Mouse (Mus musculus): ENCODE results near the gene Kif2c. TPM values are rescaled to one million over a fixed set of nuclear protein-coding genes. Genes with fewer than 3 reads are reported as not detected.
A peak's percentile ranks its signal among the peaks of the same experiment; 100 is the strongest.

The Kif2c gene
- polyA plus RNA-seq, 1 experiment from 2014 or later, result 44.3 TPM

GRCm38 (mm10) chr4:117218517-117219219 is 36.2 kb upstream of the Kif2c start:
- ATAC-seq (ENCODE audit: insufficient read depth, low FRiP score), result no peak
- Histone ChIP-seq H3K9ac (ENCODE audit: low read length) (no peak overlapping the region), H3K4me2 (ENCODE audit: low read depth, low read length) (peak overlapping the region; percentile 17; the same call in 1 of the 2 replicates), H3K27me3 (ENCODE audit: control insufficient read depth, insufficient read depth, low read length) (no peaks in the 10 kb centered on the region), H3K4me1 (ENCODE audit: control insufficient read depth, insufficient read depth, low read length) (peaks cover 4% of the 10 kb centered on the region; the same call in 1 of the 2 replicates), H3K4me3 (replicated peaks; ENCODE audit: low read length) (no peak overlapping the region), H3K27ac (ENCODE audit: low read length) (no peak overlapping the region), H3K36me3 (ENCODE audit: control insufficient read depth, insufficient read depth, low read length) (no peaks in the 10 kb centered on the region), H3K9me3 (replicated peaks; ENCODE audit: control insufficient read depth, low read length) (no peaks in the 10 kb centered on the region)
- 33% methylated on average over 10 of the region's 10 CpGs for WGBS

- no peak overlapping the region for H3K9ac ChIP-seq (ENCODE audit: low read length)
- H3K27me3 ChIP-seq (ENCODE audit: control insufficient read depth, insufficient read depth, low read length), result no peaks in the 10 kb centered on the region
- H3K4me1 ChIP-seq (ENCODE audit: control insufficient read depth, insufficient read depth, low read length), result peaks cover 4% of the 10 kb centered on the region; the same call in 1 of the 2 replicates
- no peaks in the 10 kb centered on the region for H3K9me3 ChIP-seq (replicated peaks; ENCODE audit: control insufficient read depth, low read length)
- no peak overlapping the region for H3K27ac ChIP-seq (ENCODE audit: low read length)
- ATAC-seq (ENCODE audit: insufficient read depth, low FRiP score), result no peak
- no peak overlapping the region for H3K4me3 ChIP-seq (replicated peaks; ENCODE audit: low read length)
- H3K4me2 ChIP-seq (ENCODE audit: low read depth, low read length), result no peak overlapping the region
- WGBS, result 53% methylated on average over 5 of the region's 5 CpGs
- no peaks in the 10 kb centered on the region for H3K36me3 ChIP-seq (ENCODE audit: control insufficient read depth, insufficient read depth, low read length)
Observed at GRCm38 (mm10) chr4:117217029-117217428, 34.6 kb upstream of the Kif2c start.

GRCm38 (mm10) chr4:117214250-117214649 is 31.8 kb upstream of the Kif2c start:
- H3K9me3 ChIP-seq (replicated peaks; ENCODE audit: control insufficient read depth, low read length), result no peaks in the 10 kb centered on the region
- H3K9ac ChIP-seq (ENCODE audit: low read length), result no peak overlapping the region
- H3K4me2 ChIP-seq (ENCODE audit: low read depth, low read length), result no peak overlapping the region
- no peak for ATAC-seq (ENCODE audit: insufficient read depth, low FRiP score)
- H3K4me1 ChIP-seq (ENCODE audit: control insufficient read depth, insufficient read depth, low read length), result peaks cover 4% of the 10 kb centered on the region
- no peaks in the 10 kb centered on the region for H3K36me3 ChIP-seq (ENCODE audit: control insufficient read depth, insufficient read depth, low read length)
- H3K27ac ChIP-seq (ENCODE audit: low read length), result no peak overlapping the region
- H3K4me3 ChIP-seq (replicated peaks; ENCODE audit: low read length), result no peak overlapping the region
- no peaks in the 10 kb centered on the region for H3K27me3 ChIP-seq (ENCODE audit: control insufficient read depth, insufficient read depth, low read length)
- 84% methylated on average over 6 of the region's 6 CpGs for WGBS

GRCm38 (mm10) chr4:117210147-117211074 is 28.0 kb upstream of the Kif2c start:
- H3K9me3 ChIP-seq (replicated peaks; ENCODE audit: control insufficient read depth, low read length), result no peaks in the 10 kb centered on the region
- H3K27me3 ChIP-seq (ENCODE audit: control insufficient read depth, insufficient read depth, low read length), result no peaks in the 10 kb centered on the region
- no peaks in the 10 kb centered on the region; the same call in 1 of the 2 replicates for H3K4me1 ChIP-seq (ENCODE audit: control insufficient read depth, insufficient read depth, low read length)
- H3K27ac ChIP-seq (ENCODE audit: low read length), result no peak overlapping the region
- H3K36me3 ChIP-seq (ENCODE audit: control insufficient read depth, insufficient read depth, low read length), result no peaks in the 10 kb centered on the region
- H3K4me3 ChIP-seq (replicated peaks; ENCODE audit: low read length), result no peak overlapping the region
- 0 out of 2 replicates have a peak, but pooled peaks have one; percentile 53 for ATAC-seq (ENCODE audit: insufficient read depth, low FRiP score)
- no peak overlapping the region for H3K9ac ChIP-seq (ENCODE audit: low read length)
- peak overlapping the region; percentile 27 for H3K4me2 ChIP-seq (ENCODE audit: low read depth, low read length)
- WGBS, result 6% methylated on average over 20 of the region's 20 CpGs

GRCm38 (mm10) chr4:117209592-117209991 is 27.2 kb upstream of the Kif2c start:
- 69% methylated on average over 6 of the region's 6 CpGs for WGBS

GRCm38 (mm10) chr4:117202992-117203354 is 20.5 kb upstream of the Kif2c start:
- no peak overlapping the region; the same call in 1 of the 2 replicates for H3K9ac ChIP-seq (ENCODE audit: low read length)
- 72% methylated on average over 4 of the region's 4 CpGs for WGBS
- ATAC-seq (ENCODE audit: insufficient read depth, low FRiP score), result no peak
- no peaks in the 10 kb centered on the region for H3K36me3 ChIP-seq (ENCODE audit: control insufficient read depth, insufficient read depth, low read length)
- H3K4me1 ChIP-seq (ENCODE audit: control insufficient read depth, insufficient read depth, low read length), result no peaks in the 10 kb centered on the region
- peak overlapping the region; percentile 60 for H3K27ac ChIP-seq (ENCODE audit: low read length)
- no peaks in the 10 kb centered on the region for H3K27me3 ChIP-seq (ENCODE audit: control insufficient read depth, insufficient read depth, low read length)
- H3K4me3 ChIP-seq (replicated peaks; ENCODE audit: low read length), result no peak overlapping the region
- no peaks in the 10 kb centered on the region for H3K9me3 ChIP-seq (replicated peaks; ENCODE audit: control insufficient read depth, low read length)
- H3K4me2 ChIP-seq (ENCODE audit: low read depth, low read length), result peak overlapping the region; percentile 58

More at GRCm38 (mm10) chr4:117209592-117209991, 27.2 kb upstream of the Kif2c start:
- no peak for ATAC-seq (ENCODE audit: insufficient read depth, low FRiP score)
- Histone ChIP-seq H3K27me3 (ENCODE audit: control insufficient read depth, insufficient read depth, low read length) (no peaks in the 10 kb centered on the region), H3K4me1 (ENCODE audit: control insufficient read depth, insufficient read depth, low read length) (no peaks in the 10 kb centered on the region; the same call in 1 of the 2 replicates), H3K27ac (ENCODE audit: low read length) (no peak overlapping the region), H3K36me3 (ENCODE audit: control insufficient read depth, insufficient read depth, low read length) (no peaks in the 10 kb centered on the region), H3K4me2 (ENCODE audit: low read depth, low read length) (no peak overlapping the region), H3K4me3 (replicated peaks; ENCODE audit: low read length) (no peak overlapping the region), H3K9ac (ENCODE audit: low read length) (no peak overlapping the region), H3K9me3 (replicated peaks; ENCODE audit: control insufficient read depth, low read length) (no peaks in the 10 kb centered on the region)

GRCm38 (mm10) chr4:117202046-117202991 is 19.9 kb upstream of the Kif2c start:
- H3K4me3 ChIP-seq (replicated peaks; ENCODE audit: low read length), result peak overlapping the region; percentile 41
- WGBS, result 1% methylated on average over 25 of the region's 25 CpGs
- peak; percentile 86 for ATAC-seq (ENCODE audit: insufficient read depth, low FRiP score)
- H3K4me1 ChIP-seq (ENCODE audit: control insufficient read depth, insufficient read depth, low read length), result no peaks in the 10 kb centered on the region
- H3K36me3 ChIP-seq (ENCODE audit: control insufficient read depth, insufficient read depth, low read length), result no peaks in the 10 kb centered on the region
- peak overlapping the region; percentile 58 for H3K4me2 ChIP-seq (ENCODE audit: low read depth, low read length)
- H3K9me3 ChIP-seq (replicated peaks; ENCODE audit: control insufficient read depth, low read length), result no peaks in the 10 kb centered on the region
- peak overlapping the region; percentile 63 for H3K9ac ChIP-seq (ENCODE audit: low read length)
- H3K27me3 ChIP-seq (ENCODE audit: control insufficient read depth, insufficient read depth, low read length), result no peaks in the 10 kb centered on the region
- peak overlapping the region; percentile 60 for H3K27ac ChIP-seq (ENCODE audit: low read length)

GRCm38 (mm10) chr4:117191804-117192203 is 9.4 kb upstream of the Kif2c start:
- Histone ChIP-seq H3K36me3 (ENCODE audit: control insufficient read depth, insufficient read depth, low read length) (no peaks in the 10 kb centered on the region), H3K4me1 (ENCODE audit: control insufficient read depth, insufficient read depth, low read length) (no peaks in the 10 kb centered on the region), H3K9me3 (replicated peaks; ENCODE audit: control insufficient read depth, low read length) (no peaks in the 10 kb centered on the region), H3K4me2 (ENCODE audit: low read depth, low read length) (no peak overlapping the region), H3K27ac (ENCODE audit: low read length) (no peak overlapping the region), H3K9ac (ENCODE audit: low read length) (no peak overlapping the region), H3K4me3 (replicated peaks; ENCODE audit: low read length) (no peak overlapping the region), H3K27me3 (ENCODE audit: control insufficient read depth, insufficient read depth, low read length) (no peaks in the 10 kb centered on the region)
- 96% methylated on average over 14 of the region's 14 CpGs for WGBS
- ATAC-seq (ENCODE audit: insufficient read depth, low FRiP score), result no peak
